Mouse (Mus musculus) lung, postnatal 0 days (tissue): ENCODE measurements around the gene Dnajb8.

Source experiments
- CTCF ChIP-seq: IDR thresholded peaks from 2 replicates; pipeline ENCODE4 v1.5.1; 2016; ENCODE audit warnings: antibody characterized with exemption, mild to moderate bottlenecking
- EP300 ChIP-seq: IDR thresholded peaks from 2 replicates; pipeline ENCODE4 v1.6.1; 2016; ENCODE audit warnings: antibody characterized with exemption, mild to moderate bottlenecking, control low read depth

DNA sequence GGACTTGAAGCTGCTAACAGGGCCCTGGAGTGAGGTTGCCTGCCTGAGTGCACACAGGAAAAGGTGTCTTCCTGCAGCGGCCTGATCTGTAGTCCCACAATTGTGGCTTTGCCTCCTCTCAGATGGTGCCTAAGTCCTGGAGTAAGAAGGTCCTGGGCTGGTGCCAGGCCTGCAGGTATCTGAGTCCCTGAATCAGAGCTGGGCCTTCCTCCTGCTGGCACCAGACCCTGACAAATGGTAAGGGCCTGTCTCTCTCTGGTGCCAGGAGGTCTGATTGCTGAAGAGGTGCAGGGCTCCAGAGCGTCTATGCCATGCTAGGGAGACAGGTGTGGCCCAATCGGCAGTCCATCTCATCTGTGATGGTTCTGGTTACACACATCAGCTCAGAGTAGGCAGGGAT is 37.6 kb downstream of the Dnajb8 start:
- TF ChIP-seq EP300: no peak
- TF ChIP-seq CTCF: no peak
